ENCODE assay signal across 11 mouse cellular contexts in genomic region chr7:145211680-145212659, GRCm38 (mm10). TPM values are rescaled to one million over a fixed set of nuclear protein-coding genes. Genes with fewer than 3 reads are reported as not detected.
DNase-seq lines count a peak whose midpoint lies in the region; ATAC-seq and TF ChIP-seq lines count a peak whose summit lies in the region.
"Had no signal": no experiment of that assay in that cellular context is flagged by ENCODE, and none has a peak within 500 bp of the region (broad histone marks: within the 10 kb centered on the region; RNA-seq: fewer than 3 reads in every experiment).

No protein-coding gene starts in this region.

- ATAC-seq in heart, embryonic 13.5 days (ENCODE audit: extremely low read depth, insufficient number of reproducible peaks, low FRiP score, low TSS enrichment): no peak
- ATAC-seq in kidney, postnatal 0 days (replicated peaks; ENCODE audit: low FRiP score, low read depth): peak; percentile 73
- peak; percentile 78 for ATAC-seq in neural tube, embryonic 12.5 days (ENCODE audit: low FRiP score, low read depth)
- ATAC-seq in megakaryocyte progenitor cell, adult 5-6 weeks (replicated peaks; ENCODE audit: poor library complexity): no peak

- no peak for TF ChIP-seq CTCF in embryonic fibroblast, embryonic 13.5 days (IDR thresholded peaks at IDR 0.05; ENCODE audit: borderline replicate concordance, insufficient read depth, low read length)
- TF ChIP-seq CTCF in kidney, postnatal 0 days (IDR thresholded peaks at IDR 0.05; ENCODE audit: low read depth): no peak

- H3K9me3 ChIP-seq in heart, embryonic 13.5 days: no peaks in the 10 kb centered on the region
- no peaks in the 10 kb centered on the region for H3K9me3 ChIP-seq in kidney, postnatal 0 days (replicated peaks; ENCODE audit: low read length)
- H3K9me3 ChIP-seq in neural tube, embryonic 12.5 days: no peaks in the 10 kb centered on the region
- H3K9me3 ChIP-seq: hindbrain, embryonic 15.5 days; megakaryocyte, embryonic 14.5 days had no signal

- H3K27me3 ChIP-seq in heart, embryonic 13.5 days (replicated peaks): no peaks in the 10 kb centered on the region; the same call in 1 of the 2 replicates
- no peaks in the 10 kb centered on the region for H3K27me3 ChIP-seq in kidney, postnatal 0 days (ENCODE audit: insufficient read depth, low read length)
- no peaks in the 10 kb centered on the region for H3K27me3 ChIP-seq in neural tube, embryonic 12.5 days (replicated peaks)
- H3K27me3 ChIP-seq: hindbrain, embryonic 15.5 days had no signal

- no peak overlapping the region for H3K4me3 ChIP-seq in heart, embryonic 13.5 days
- H3K4me3 ChIP-seq in embryonic fibroblast, embryonic 13.5 days (ENCODE audit: insufficient read depth, low read length): no peak overlapping the region
- H3K4me3 ChIP-seq in kidney, postnatal 0 days (replicated peaks; ENCODE audit: low read depth, low read length): no peak overlapping the region
- no peak overlapping the region for H3K4me3 ChIP-seq in neural tube, embryonic 12.5 days
- H3K4me3 ChIP-seq: hindbrain, embryonic 15.5 days; megakaryocyte, embryonic 14.5 days had no signal

- H3K27ac ChIP-seq in heart, embryonic 13.5 days (replicated peaks): peak overlapping the region; percentile 56
- H3K27ac ChIP-seq in embryonic fibroblast, embryonic 13.5 days (ENCODE audit: insufficient read depth, low read length): peak overlapping the region; percentile 76
- peak overlapping the region; percentile 83 for H3K27ac ChIP-seq in kidney, postnatal 0 days
- H3K27ac ChIP-seq in neural tube, embryonic 12.5 days: peak overlapping the region; percentile 47; the same call in 1 of the 2 replicates
- H3K27ac ChIP-seq: hindbrain, embryonic 15.5 days had no signal

- peaks cover 47% of the 10 kb centered on the region for H3K4me1 ChIP-seq in heart, embryonic 13.5 days
- 0 out of 2 replicates have a peak, but pooled peaks cover 3% of the 10 kb centered on the region for H3K4me1 ChIP-seq in embryonic fibroblast, embryonic 13.5 days (ENCODE audit: control insufficient read depth, insufficient read depth, low read length)
- peaks cover 22% of the 10 kb centered on the region; the same call in 1 of the 2 replicates for H3K4me1 ChIP-seq in kidney, postnatal 0 days (replicated peaks; ENCODE audit: insufficient read depth, low read length)
- peaks cover 40% of the 10 kb centered on the region for H3K4me1 ChIP-seq in neural tube, embryonic 12.5 days

- no peaks in the 10 kb centered on the region for H3K36me3 ChIP-seq in heart, embryonic 13.5 days
- no peaks in the 10 kb centered on the region for H3K36me3 ChIP-seq in kidney, postnatal 0 days (ENCODE audit: insufficient read depth, low read length)
- H3K36me3 ChIP-seq in neural tube, embryonic 12.5 days: no peaks in the 10 kb centered on the region
- H3K36me3 ChIP-seq: hindbrain, embryonic 15.5 days had no signal

- no peak overlapping the region for H3K4me2 ChIP-seq in heart, embryonic 13.5 days
- H3K4me2 ChIP-seq in kidney, postnatal 0 days (ENCODE audit: low read length): no peak overlapping the region
- no peak overlapping the region for H3K4me2 ChIP-seq in neural tube, embryonic 12.5 days (replicated peaks)
- H3K4me2 ChIP-seq: hindbrain, embryonic 15.5 days had no signal

- 30% methylated on average over 14 of the region's 14 CpGs for WGBS in heart, embryonic 13.5 days
- WGBS in kidney, postnatal 0 days: 16% methylated on average over 14 of the region's 14 CpGs
- 11% methylated on average over 14 of the region's 14 CpGs for WGBS in neural tube, embryonic 12.5 days

- intact Hi-C loops in heart, postnatal 10 days (cut with DNase I): no loop called here

- TF ChIP-seq POLR2A in embryonic fibroblast, embryonic 13.5 days (IDR thresholded peaks at IDR 0.05; ENCODE audit: low read depth, low read length): no peak

- H3K9ac ChIP-seq in heart, embryonic 13.5 days: peak overlapping the region; percentile 74
- H3K9ac ChIP-seq in kidney, postnatal 0 days (ENCODE audit: low read depth, low read length): peak overlapping the region; percentile 42; the same call in 1 of the 2 replicates
- H3K9ac ChIP-seq in neural tube, embryonic 12.5 days: no peak overlapping the region
- H3K9ac ChIP-seq: hindbrain, embryonic 15.5 days had no signal

- DNase-seq in heart, postnatal 10 days: no peak
- peak; percentile 89 for DNase-seq in kidney, postnatal 0 days (ENCODE audit: low spot score)
- no peak for DNase-seq in spleen, postnatal 14 days (ENCODE audit: low spot score in 2 of 2)
- no peak for DNase-seq in right cerebral cortex, postnatal 25 days

RNA-seq across cellular contexts. Expression of gene 1810010D01Rik, which starts 4.1 kb away (rescaled TPM):
- 0.16 and 0.29 TPM in 2 replicates for polyA plus RNA-seq in heart, embryonic 13.5 days (2015; fragmentation: Nextera tagmentation; extraction: Ambion mirVana)
- not detected for total RNA-seq in heart, postnatal 10 days (2021)
- polyA plus RNA-seq in embryonic fibroblast, embryonic 13.5 days (2011; ENCODE audit: insufficient read length, low read depth, missing spikeins): not detected in 2 replicates
- polyA plus RNA-seq in kidney, postnatal 0 days (2015; fragmentation: Nextera tagmentation; extraction: Ambion mirVana): not detected in 2 replicates
- 0.53 TPM in 1 of 2 replicates, not detected in the other for polyA plus RNA-seq in neural tube, embryonic 12.5 days (2016; fragmentation: Nextera tagmentation; extraction: Ambion mirVana)
- not detected in 2 replicates for total RNA-seq in megakaryocyte progenitor cell, adult 5-6 weeks (2015)
- total RNA-seq in megakaryocyte progenitor cell, adult 5-6 weeks (2017): not detected in 2 replicates
- total RNA-seq: common myeloid progenitor, adult 5-6 weeks had no signal
- polyA plus RNA-seq: hindbrain, embryonic 15.5 days had no signal

Comparison
In these comparisons a context has a peak if more than half of its experiments do, and no peak if none do; other contexts are left out.
1. ATAC-seq: peak in kidney, postnatal 0 days (single experiment) and neural tube, embryonic 12.5 days (single experiment); none in heart, embryonic 13.5 days (single experiment) and megakaryocyte progenitor cell, adult 5-6 weeks (single experiment).
2. Peak in every context shown above with its lines, with median percentiles within 50 percentile points of each other: H3K27ac ChIP-seq.